ENCODE assay signal across 24 mouse cellular contexts in genomic region chr16:19005298-19005697, GRCm38 (mm10).
"Had no signal": no experiment of that assay in that cellular context is flagged by ENCODE, and none has a peak within 500 bp of the region (broad histone marks: within the 10 kb centered on the region; RNA-seq: fewer than 3 reads in every experiment).

No protein-coding gene starts in this region.

- H3K4me2 ChIP-seq: embryonic facial prominence, embryonic 12.5 days; embryonic facial prominence, embryonic 13.5 days; embryonic facial prominence, embryonic 15.5 days; forebrain, embryonic 12.5 days; forebrain, embryonic 13.5 days; forebrain, embryonic 15.5 days had no signal

- H3K27ac ChIP-seq: embryonic facial prominence, embryonic 10.5 days; embryonic facial prominence, embryonic 12.5 days; embryonic facial prominence, embryonic 13.5 days; embryonic facial prominence, embryonic 15.5 days; forebrain, embryonic 10.5 days; forebrain, embryonic 12.5 days; forebrain, embryonic 13.5 days; forebrain, embryonic 15.5 days; gastrocnemius, adult 2 months; heart, adult 2 months; heart, embryonic 10.5 days had no signal

- H3K9me3 ChIP-seq: embryonic facial prominence, embryonic 10.5 days; embryonic facial prominence, embryonic 12.5 days; embryonic facial prominence, embryonic 13.5 days; embryonic facial prominence, embryonic 15.5 days; forebrain, embryonic 10.5 days; forebrain, embryonic 12.5 days; forebrain, embryonic 13.5 days; forebrain, embryonic 15.5 days; heart, embryonic 10.5 days had no signal

- H3K4me3 ChIP-seq: embryonic facial prominence, embryonic 10.5 days; embryonic facial prominence, embryonic 12.5 days; embryonic facial prominence, embryonic 13.5 days; embryonic facial prominence, embryonic 15.5 days; erythroblast, embryonic 14.5 days; forebrain, embryonic 10.5 days; forebrain, embryonic 12.5 days; forebrain, embryonic 13.5 days; forebrain, embryonic 15.5 days; gastrocnemius, adult 2 months; heart, adult 2 months; heart, embryonic 10.5 days had no signal

- H3K36me3 ChIP-seq: embryonic facial prominence, embryonic 10.5 days; embryonic facial prominence, embryonic 12.5 days; embryonic facial prominence, embryonic 13.5 days; embryonic facial prominence, embryonic 15.5 days; forebrain, embryonic 10.5 days; forebrain, embryonic 12.5 days; forebrain, embryonic 15.5 days; heart, embryonic 10.5 days had no signal

- H3K4me1 ChIP-seq: embryonic facial prominence, embryonic 10.5 days; embryonic facial prominence, embryonic 12.5 days; embryonic facial prominence, embryonic 13.5 days; embryonic facial prominence, embryonic 15.5 days; forebrain, embryonic 10.5 days; forebrain, embryonic 12.5 days; forebrain, embryonic 13.5 days; forebrain, embryonic 15.5 days; heart, embryonic 10.5 days had no signal

- H3K9ac ChIP-seq: embryonic facial prominence, embryonic 12.5 days; embryonic facial prominence, embryonic 13.5 days; embryonic facial prominence, embryonic 15.5 days; forebrain, embryonic 12.5 days; forebrain, embryonic 13.5 days; forebrain, embryonic 15.5 days; forebrain, postnatal 0 days had no signal

- DNase-seq: cerebellum, adult 9-10 months; cerebellum, adult 9-11 months; cerebellum, postnatal 14 days; cerebellum, postnatal 25 days; cerebellum, postnatal 36 days; embryo, embryonic 11 days; forebrain, postnatal 0 days; gastrocnemius, adult 2 months; gastrocnemius, postnatal 10 days; gastrocnemius, postnatal 14 days; gastrocnemius, postnatal 36 days; heart, adult 11 months; heart, adult 18-20 months; heart, adult 2 months had no signal

- H3K27me3 ChIP-seq: embryonic facial prominence, embryonic 12.5 days; embryonic facial prominence, embryonic 13.5 days; embryonic facial prominence, embryonic 15.5 days; forebrain, embryonic 12.5 days; forebrain, embryonic 13.5 days; forebrain, embryonic 15.5 days had no signal
